Mouse (Mus musculus): ENCODE results near the gene Lrp3. TPM values are rescaled to one million over a fixed set of nuclear protein-coding genes. Genes with fewer than 3 reads are reported as not detected.

Gene Lrp3
- total and polyA plus RNA-seq, 2 experiments from 2014 or later, result 21.7 to 159 TPM

DNA sequence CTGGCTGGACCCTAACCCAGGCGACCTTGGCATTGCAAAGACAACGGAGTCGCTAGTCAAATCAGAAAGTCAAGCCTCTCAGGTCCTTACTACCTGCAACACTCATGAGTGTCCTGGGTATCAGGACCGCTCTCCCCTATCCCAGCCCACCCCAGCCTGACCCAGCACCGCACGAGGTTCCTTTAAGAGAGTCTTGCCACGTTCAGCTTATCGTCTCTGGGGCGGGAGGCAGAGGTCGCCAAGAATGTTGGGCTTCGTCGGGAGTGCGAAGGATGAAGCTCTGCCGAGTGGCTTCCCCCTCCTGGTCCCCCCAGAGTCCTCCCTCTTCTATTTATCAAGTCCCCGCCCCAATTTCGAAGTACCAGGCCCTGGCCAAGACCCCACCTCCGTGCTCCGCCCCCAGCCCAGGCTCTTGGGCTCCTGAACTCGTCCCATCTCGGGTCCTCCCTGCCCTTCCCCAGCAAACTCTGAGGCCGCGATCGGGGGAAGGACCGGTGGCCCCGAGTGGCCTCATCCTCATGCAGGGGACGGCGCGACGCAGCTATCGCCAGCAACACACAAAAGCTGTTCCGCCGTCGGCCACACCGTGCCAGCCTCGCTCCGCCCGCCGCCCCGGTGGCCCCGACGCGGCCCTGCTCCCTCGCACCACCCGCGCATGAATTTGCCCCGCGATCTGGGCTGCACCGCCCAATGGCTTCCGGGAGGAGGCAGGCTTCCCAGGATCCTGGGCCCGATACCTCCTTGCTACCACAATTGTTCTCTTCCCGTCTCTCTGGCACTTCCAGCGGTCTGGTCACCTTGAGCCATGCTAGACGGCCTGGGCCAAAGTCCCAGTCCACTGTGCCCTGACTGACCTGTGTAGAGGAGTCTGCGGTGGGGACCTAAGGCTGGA is 30.2 kb downstream of the Lrp3 start:
- H3K4me3 ChIP-seq (ENCODE audit: low read depth, low read length), result peak overlapping the region; percentile 30
- H3K36me3 ChIP-seq (ENCODE audit: insufficient read depth, low read length), result no peaks in the 10 kb centered on the region
- H3K9ac ChIP-seq (replicated peaks; ENCODE audit: low read length, poor library complexity, severe bottlenecking), result 0 out of 2 replicates have a peak overlapping the region, but pooled peaks have one; percentile 29
- H3K27me3 ChIP-seq (ENCODE audit: insufficient read depth, low read length), result peaks cover 32% of the 10 kb centered on the region
- no peaks in the 10 kb centered on the region for H3K9me3 ChIP-seq (ENCODE audit: low read length)
- 2% methylated on average over 54 of the region's 54 CpGs for WGBS
- H3K4me2 ChIP-seq (ENCODE audit: low read depth, low read length, poor library complexity, severe bottlenecking), result peak overlapping the region; percentile 52
- DNase-seq (ENCODE audit: low spot score) (peak; percentile 72), ATAC-seq (ENCODE audit: low FRiP score) (peak; percentile 68)
- peak; percentile 58 for TF ChIP-seq CTCF (IDR thresholded peaks at IDR 0.05)
- H3K4me1 ChIP-seq (ENCODE audit: insufficient read depth, low read length), result peaks cover 3% of the 10 kb centered on the region; the same call in 1 of the 2 replicates
- no peak overlapping the region for H3K27ac ChIP-seq (ENCODE audit: low read depth, low read length)

DNA sequence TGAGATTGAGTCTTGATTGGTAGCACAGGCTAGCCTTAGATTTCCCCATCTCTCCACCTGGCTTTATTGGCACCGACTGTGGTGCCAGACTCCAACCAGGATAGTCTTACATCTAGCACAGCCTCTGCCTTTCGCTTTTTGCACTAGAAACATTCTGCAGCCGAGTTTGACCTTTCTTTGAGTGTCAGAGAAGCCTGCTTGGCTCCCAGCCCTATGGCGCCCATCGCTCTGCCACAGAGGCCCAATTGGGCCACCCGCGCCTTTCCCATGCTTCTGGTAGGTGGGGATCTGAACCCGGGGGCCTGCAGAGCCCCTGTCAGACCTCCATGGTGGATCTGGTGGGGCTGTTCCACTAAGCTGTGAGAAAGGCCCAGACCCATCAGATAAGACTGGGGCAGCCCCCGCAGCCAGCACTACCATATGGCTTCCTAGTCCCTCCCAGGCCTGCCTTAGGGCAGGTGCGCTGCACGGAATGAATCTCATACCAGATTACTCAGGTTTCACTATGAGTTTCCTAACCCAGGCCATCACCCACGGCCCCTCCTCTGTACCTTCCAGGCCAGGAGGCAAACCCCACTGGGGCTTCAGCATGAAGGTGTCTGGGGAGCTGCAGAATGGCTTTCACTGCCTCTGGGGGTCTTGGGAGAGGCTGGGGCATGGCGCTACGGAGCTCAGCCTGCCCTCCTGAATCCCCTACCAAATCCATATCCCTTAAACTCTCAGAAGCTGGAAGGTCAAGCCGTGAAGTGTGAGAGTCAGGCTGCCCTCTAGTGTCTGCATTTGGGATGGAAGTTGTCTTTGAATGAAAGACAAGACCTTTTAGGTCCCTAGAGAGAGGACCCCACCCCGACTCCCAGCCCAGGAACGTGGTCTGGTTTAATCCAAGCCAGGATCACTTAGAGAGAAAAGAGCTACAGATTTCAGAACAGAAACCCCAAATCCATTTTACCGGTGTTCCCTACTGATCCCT is 38.6 kb downstream of the Lrp3 start:
- Histone ChIP-seq H3K36me3 (ENCODE audit: insufficient read depth, low read length) (no peaks in the 10 kb centered on the region), H3K9me3 (ENCODE audit: low read length) (no peaks in the 10 kb centered on the region), H3K27me3 (ENCODE audit: insufficient read depth, low read length) (no peaks in the 10 kb centered on the region), H3K9ac (replicated peaks; ENCODE audit: low read length, poor library complexity, severe bottlenecking) (no peak overlapping the region), H3K4me1 (ENCODE audit: insufficient read depth, low read length) (no peaks in the 10 kb centered on the region), H3K27ac (ENCODE audit: low read depth, low read length) (no peak overlapping the region), H3K4me3 (ENCODE audit: low read depth, low read length) (no peak overlapping the region), H3K4me2 (ENCODE audit: low read depth, low read length, poor library complexity, severe bottlenecking) (no peak overlapping the region)
- ATAC-seq (ENCODE audit: low FRiP score) (no peak), DNase-seq (ENCODE audit: low spot score) (peak; percentile 58)
- TF ChIP-seq CTCF (IDR thresholded peaks at IDR 0.05), result peak; percentile 80
- 53% methylated on average over 18 of the region's 18 CpGs for WGBS

DNA sequence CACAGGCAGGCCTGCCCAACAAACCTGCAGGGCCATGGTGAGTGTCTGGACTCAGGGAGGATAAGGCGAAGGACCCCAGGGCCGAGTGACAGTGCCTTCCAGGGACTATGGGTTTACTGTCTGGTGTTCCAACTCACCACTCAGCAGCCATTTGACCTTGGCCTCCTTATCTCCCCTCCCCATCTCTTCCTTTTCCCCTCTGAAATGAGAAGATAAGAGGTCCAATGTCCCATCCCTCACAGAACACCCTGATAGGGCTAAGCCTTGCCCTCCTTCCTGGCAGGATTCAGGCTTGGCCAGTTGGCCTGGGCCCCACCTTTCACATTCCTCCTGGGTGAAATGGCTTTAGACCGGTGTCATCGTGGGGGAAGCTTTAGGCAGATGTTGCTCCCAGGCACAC is 39.8 kb downstream of the Lrp3 start:
- Histone ChIP-seq H3K27ac (ENCODE audit: low read depth, low read length) (no peak overlapping the region), H3K36me3 (ENCODE audit: insufficient read depth, low read length) (no peaks in the 10 kb centered on the region), H3K4me1 (ENCODE audit: insufficient read depth, low read length) (no peaks in the 10 kb centered on the region), H3K4me3 (ENCODE audit: low read depth, low read length) (no peak overlapping the region), H3K27me3 (ENCODE audit: insufficient read depth, low read length) (0 out of 2 replicates have a peak, but pooled peaks cover 3% of the 10 kb centered on the region), H3K9ac (replicated peaks; ENCODE audit: low read length, poor library complexity, severe bottlenecking) (no peak overlapping the region), H3K4me2 (ENCODE audit: low read depth, low read length, poor library complexity, severe bottlenecking) (no peak overlapping the region), H3K9me3 (ENCODE audit: low read length) (no peaks in the 10 kb centered on the region)
- 89% methylated on average over 4 of the region's 4 CpGs for WGBS
- DNase-seq (ENCODE audit: low spot score) (no peak), ATAC-seq (ENCODE audit: low FRiP score) (no peak)
- no peak for TF ChIP-seq CTCF (IDR thresholded peaks at IDR 0.05)

DNA sequence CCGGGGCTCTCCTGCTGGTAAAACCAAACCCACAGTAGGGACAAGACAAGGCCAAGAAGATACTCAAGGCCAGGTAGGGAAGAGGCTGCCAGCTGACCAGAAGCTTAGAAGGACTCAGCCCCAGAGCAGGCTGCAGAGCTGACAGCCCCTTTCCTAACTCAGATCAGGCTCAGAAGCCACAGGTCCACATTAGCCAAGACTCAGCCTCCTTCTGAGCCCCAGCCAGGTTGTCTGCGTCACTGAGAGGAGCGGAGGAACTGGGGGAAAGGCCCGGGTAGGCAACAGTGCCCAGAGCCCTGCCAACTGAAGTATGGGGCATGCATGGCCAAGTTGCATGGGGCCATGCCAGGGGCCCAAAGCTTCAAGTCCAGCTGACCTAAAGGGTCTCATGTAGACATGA is 42.8 kb downstream of the Lrp3 start:
- Histone ChIP-seq H3K9ac (replicated peaks; ENCODE audit: low read length, poor library complexity, severe bottlenecking) (no peak overlapping the region), H3K4me2 (ENCODE audit: low read depth, low read length, poor library complexity, severe bottlenecking) (no peak overlapping the region), H3K36me3 (ENCODE audit: insufficient read depth, low read length) (no peaks in the 10 kb centered on the region), H3K27me3 (ENCODE audit: insufficient read depth, low read length) (0 out of 2 replicates have a peak, but pooled peaks cover 3% of the 10 kb centered on the region), H3K4me1 (ENCODE audit: insufficient read depth, low read length) (no peaks in the 10 kb centered on the region), H3K27ac (ENCODE audit: low read depth, low read length) (no peak overlapping the region), H3K9me3 (ENCODE audit: low read length) (no peaks in the 10 kb centered on the region), H3K4me3 (ENCODE audit: low read depth, low read length) (no peak overlapping the region)
- TF ChIP-seq CTCF (IDR thresholded peaks at IDR 0.05), result no peak
- no peak for ATAC-seq (ENCODE audit: low FRiP score)
- WGBS, result 73% methylated on average over 4 of the region's 4 CpGs
- no peak for DNase-seq (ENCODE audit: low spot score)

DNA sequence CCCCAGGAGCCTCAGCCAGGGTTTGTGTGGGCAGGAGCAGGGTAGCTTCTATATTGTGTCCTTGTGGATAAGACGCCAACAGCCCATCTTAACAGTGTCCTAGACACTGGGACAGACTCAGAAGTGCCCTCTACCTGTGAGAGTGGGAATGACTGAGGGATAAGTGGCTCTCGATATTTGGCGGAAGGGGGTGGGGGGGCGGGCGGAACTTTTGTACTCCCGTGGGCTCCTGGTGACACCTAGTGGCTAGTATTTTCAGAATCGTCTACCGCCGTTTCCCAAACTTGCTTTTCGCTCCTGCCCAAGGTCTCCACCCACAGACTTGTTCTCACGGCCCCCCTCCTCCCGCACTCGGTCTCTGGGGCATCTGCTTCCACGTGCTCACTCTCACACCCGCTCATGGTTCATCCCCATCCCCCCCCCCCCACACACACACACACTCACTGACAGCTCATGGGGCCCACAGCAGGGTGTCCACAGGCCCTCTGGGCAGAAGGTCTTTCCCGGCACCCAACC is 43.4 kb downstream of the Lrp3 start:
- WGBS, result 3% methylated on average over 16 of the region's 16 CpGs
- peak; percentile 84 for TF ChIP-seq CTCF (IDR thresholded peaks at IDR 0.05)

More for the DNA sequence above, 43.4 kb downstream of the Lrp3 start:
- H3K4me2 ChIP-seq (ENCODE audit: low read depth, low read length, poor library complexity, severe bottlenecking), result no peak overlapping the region
- no peaks in the 10 kb centered on the region for H3K4me1 ChIP-seq (ENCODE audit: insufficient read depth, low read length)
- DNase-seq (ENCODE audit: low spot score), result peak; percentile 95
- 0 out of 2 replicates have a peak, but pooled peaks cover 3% of the 10 kb centered on the region for H3K27me3 ChIP-seq (ENCODE audit: insufficient read depth, low read length)
- H3K4me3 ChIP-seq (ENCODE audit: low read depth, low read length), result no peak overlapping the region
- ATAC-seq (ENCODE audit: low FRiP score), result peak; percentile 73
- H3K9me3 ChIP-seq (ENCODE audit: low read length), result no peaks in the 10 kb centered on the region
- no peaks in the 10 kb centered on the region for H3K36me3 ChIP-seq (ENCODE audit: insufficient read depth, low read length)
- H3K27ac ChIP-seq (ENCODE audit: low read depth, low read length), result no peak overlapping the region
- H3K9ac ChIP-seq (replicated peaks; ENCODE audit: low read length, poor library complexity, severe bottlenecking), result no peak overlapping the region

Data from midbrain, postnatal 0 days (tissue).